Mouse (Mus musculus) midbrain, embryonic 13.5 days (tissue): ENCODE results near the gene Exd1. TPM values are rescaled to one million over a fixed set of nuclear protein-coding genes. Genes with fewer than 3 reads are reported as not detected.
"Not testable (repeated sequence)": the region's sequence is repeated elsewhere in the genome, so short reads cannot be mapped to it uniquely, and the experiment has no call there.

Experiments used
- ATAC-seq: fragments of 200-750 bp; cut with Nextera tagmentation; 2 replicates; pipeline ENCODE4 v1.8.0; 2017; ENCODE audit warnings: mild to moderate bottlenecking, moderate TSS enrichment, moderate library complexity
- H3K27ac ChIP-seq: fragments of 300-500 bp; sonication (generic); 2 replicates; pipeline ENCODE4 v1.5.1; 2015; ENCODE audit warnings: inconsistent platforms, mild to moderate bottlenecking, moderate library complexity
- H3K27me3 ChIP-seq: fragments of 300-500 bp; sonication (generic); 2 replicates; pipeline ENCODE4 v1.6.1; 2015; ENCODE audit warnings: mild to moderate bottlenecking, inconsistent platforms
- H3K36me3 ChIP-seq: fragments of 300-500 bp; sonication (generic); 2 replicates; pipeline ENCODE4 v1.6.1; 2015; ENCODE audit warnings: mild to moderate bottlenecking, inconsistent platforms
- H3K4me1 ChIP-seq: fragments of 300-500 bp; sonication (generic); replicated peaks from 2 replicates; pipeline ENCODE4 v1.6.1; 2015; ENCODE audit warnings: inconsistent platforms
- H3K4me2 ChIP-seq: fragments of 300-500 bp; sonication (generic); replicated peaks from 2 replicates; pipeline ENCODE4 v1.6.1; 2015; ENCODE audit warnings: moderate library complexity, mild to moderate bottlenecking, inconsistent platforms
- H3K4me3 ChIP-seq: fragments of 300-500 bp; sonication (generic); replicated peaks from 2 replicates; pipeline ENCODE4 v1.5.1; 2015; ENCODE audit warnings: mild to moderate bottlenecking, inconsistent platforms
- H3K9ac ChIP-seq: fragments of 300-500 bp; sonication (generic); replicated peaks from 2 replicates; pipeline ENCODE4 v1.6.1; 2015; ENCODE audit warnings: mild to moderate bottlenecking, inconsistent platforms
- H3K9me3 ChIP-seq: fragments of 300-500 bp; sonication (generic); 2 replicates; pipeline ENCODE4 v1.6.1; 2016; ENCODE audit warnings: mild to moderate bottlenecking, inconsistent platforms
- WGBS: fragments of 180-500 bp; shearing (Covaris S2); methylation state at CpG from one replicate; pipeline ENCODE4 v1.1.7; 2015; 5-methylcytosine and 5-hydroxymethylcytosine counted together
- polyA plus RNA-seq: library from polyadenylated mRNA; unstranded; fragments of >200 nt; fragmentation: Nextera tagmentation; extraction: Ambion mirVana; gene quantifications from 2 replicates; pipeline ENCODE4 v1.2.1, GENCODE M21; 2015

Gene Exd1
- polyA plus RNA-seq, 1 experiment from 2014 or later: 0.42 TPM

GRCm38 (mm10) chr2:119525422-119525821 lies 22.0 kb downstream of the Exd1 start:
- Histone ChIP-seq H3K9ac (no peak overlapping the region), H3K4me1 (no peaks in the 10 kb centered on the region), H3K36me3 (no peaks in the 10 kb centered on the region), H3K4me3 (no peak overlapping the region), H3K4me2 (no peak overlapping the region), H3K27ac (no peak overlapping the region), H3K27me3 (no peaks in the 10 kb centered on the region), H3K9me3 (no peaks in the 10 kb centered on the region)
- 45% methylated on average over 4 of the region's 4 CpGs for WGBS
- ATAC-seq: no peak

- no peak overlapping the region for H3K4me3 ChIP-seq
- no peak overlapping the region for H3K9ac ChIP-seq
- H3K27me3 ChIP-seq: no peaks in the 10 kb centered on the region
- no peak overlapping the region for H3K27ac ChIP-seq
- no peaks in the 10 kb centered on the region for H3K4me1 ChIP-seq
- no peaks in the 10 kb centered on the region for H3K36me3 ChIP-seq
- H3K9me3 ChIP-seq: no peaks in the 10 kb centered on the region
- WGBS: 83% methylated on average over 4 of the region's 4 CpGs
- no peak for ATAC-seq
- H3K4me2 ChIP-seq: no peak overlapping the region
Observed at GRCm38 (mm10) chr2:119523836-119524235, 23.6 kb downstream of the Exd1 start.

- 77% methylated on average over 7 of the region's 7 CpGs for WGBS
- ATAC-seq: no peak
Observed at GRCm38 (mm10) chr2:119520550-119520949, 26.9 kb downstream of the Exd1 start.

GRCm38 (mm10) chr2:119516811-119517210 lies 30.6 kb downstream of the Exd1 start:
- no peaks in the 10 kb centered on the region for H3K4me1 ChIP-seq
- no peak overlapping the region for H3K27ac ChIP-seq
- no peak overlapping the region for H3K9ac ChIP-seq
- ATAC-seq: no peak
- 63% methylated on average over 5 of the region's 5 CpGs for WGBS
- no peak overlapping the region for H3K4me3 ChIP-seq
- H3K27me3 ChIP-seq: no peaks in the 10 kb centered on the region
- no peaks in the 10 kb centered on the region for H3K9me3 ChIP-seq
- no peaks in the 10 kb centered on the region for H3K36me3 ChIP-seq
- no peak overlapping the region for H3K4me2 ChIP-seq

More at GRCm38 (mm10) chr2:119520550-119520949, 26.9 kb downstream of the Exd1 start:
- no peak overlapping the region for H3K4me2 ChIP-seq
- no peaks in the 10 kb centered on the region for H3K36me3 ChIP-seq
- H3K4me3 ChIP-seq: no peak overlapping the region
- H3K27ac ChIP-seq: no peak overlapping the region
- H3K9me3 ChIP-seq: no peaks in the 10 kb centered on the region
- H3K27me3 ChIP-seq: no peaks in the 10 kb centered on the region
- H3K4me1 ChIP-seq: no peaks in the 10 kb centered on the region
- no peak overlapping the region for H3K9ac ChIP-seq

- Histone ChIP-seq H3K4me3 (no peak overlapping the region), H3K9me3 (no peaks in the 10 kb centered on the region), H3K36me3 (no peaks in the 10 kb centered on the region), H3K27ac (no peak overlapping the region), H3K27me3 (no peaks in the 10 kb centered on the region), H3K4me2 (no peak overlapping the region), H3K4me1 (no peaks in the 10 kb centered on the region), H3K9ac (no peak overlapping the region)
- 77% methylated on average over 3 of the region's 3 CpGs for WGBS
- no peak for ATAC-seq
Observed at GRCm38 (mm10) chr2:119514026-119514522, 33.4 kb downstream of the Exd1 start.

GRCm38 (mm10) chr2:119512292-119512691 lies 35.1 kb downstream of the Exd1 start:
- WGBS: 78% methylated on average over 3 of the region's 3 CpGs
- H3K4me2 ChIP-seq: no peak overlapping the region
- no peak for ATAC-seq

GRCm38 (mm10) chr2:119510856-119511255 lies 36.6 kb downstream of the Exd1 start:
- Histone ChIP-seq H3K36me3 (no peaks in the 10 kb centered on the region), H3K4me3 (no peak overlapping the region), H3K4me2 (no peak overlapping the region), H3K9ac (no peak overlapping the region), H3K4me1 (no peaks in the 10 kb centered on the region), H3K27me3 (no peaks in the 10 kb centered on the region), H3K9me3 (no peaks in the 10 kb centered on the region), H3K27ac (no peak overlapping the region)
- 93% methylated on average over 2 of the region's 2 CpGs for WGBS
- ATAC-seq: no peak

More at GRCm38 (mm10) chr2:119512292-119512691, 35.1 kb downstream of the Exd1 start:
- no peak overlapping the region for H3K27ac ChIP-seq
- H3K9me3 ChIP-seq: no peaks in the 10 kb centered on the region
- no peak overlapping the region for H3K9ac ChIP-seq
- no peaks in the 10 kb centered on the region for H3K27me3 ChIP-seq
- no peaks in the 10 kb centered on the region for H3K4me1 ChIP-seq
- H3K4me3 ChIP-seq: no peak overlapping the region
- H3K36me3 ChIP-seq: no peaks in the 10 kb centered on the region

GRCm38 (mm10) chr2:119508518-119508917 lies 38.9 kb downstream of the Exd1 start:
- H3K9ac ChIP-seq, H3K4me2 ChIP-seq, H3K4me3 ChIP-seq, H3K36me3 ChIP-seq, ATAC-seq, H3K4me1 ChIP-seq, H3K9me3 ChIP-seq, H3K27ac ChIP-seq, H3K27me3 ChIP-seq: not testable (repeated sequence)
- 67% methylated on average over 7 of the region's 7 CpGs for WGBS

GRCm38 (mm10) chr2:119507108-119507507 lies 40.3 kb downstream of the Exd1 start:
- Histone ChIP-seq H3K27ac (no peak overlapping the region), H3K4me3 (no peak overlapping the region), H3K36me3 (no peaks in the 10 kb centered on the region), H3K4me2 (no peak overlapping the region), H3K27me3 (no peaks in the 10 kb centered on the region), H3K9me3 (no peaks in the 10 kb centered on the region), H3K4me1 (no peaks in the 10 kb centered on the region), H3K9ac (no peak overlapping the region)
- ATAC-seq: no peak

- Histone ChIP-seq H3K4me1 (no peaks in the 10 kb centered on the region), H3K36me3 (no peaks in the 10 kb centered on the region), H3K27ac (no peak overlapping the region), H3K4me2 (no peak overlapping the region), H3K27me3 (no peaks in the 10 kb centered on the region), H3K9me3 (no peaks in the 10 kb centered on the region), H3K9ac (no peak overlapping the region), H3K4me3 (no peak overlapping the region)
- WGBS: 82% methylated on average over 2 of the region's 2 CpGs
- no peak for ATAC-seq
Observed at GRCm38 (mm10) chr2:119500965-119501652, 46.3 kb downstream of the Exd1 start.

GRCm38 (mm10) chr2:119498859-119499258 lies 48.6 kb downstream of the Exd1 start:
- ATAC-seq: no peak
- no peak overlapping the region for H3K4me2 ChIP-seq
- H3K9me3 ChIP-seq: no peaks in the 10 kb centered on the region
- H3K36me3 ChIP-seq: no peaks in the 10 kb centered on the region
- no peak overlapping the region for H3K27ac ChIP-seq
- WGBS: 83% methylated on average over 2 of the region's 2 CpGs
- no peaks in the 10 kb centered on the region for H3K27me3 ChIP-seq
- H3K9ac ChIP-seq: no peak overlapping the region
- no peaks in the 10 kb centered on the region for H3K4me1 ChIP-seq
- no peak overlapping the region for H3K4me3 ChIP-seq

GRCm38 (mm10) chr2:119496082-119496481 lies 51.3 kb downstream of the Exd1 start:
- no peak for ATAC-seq

GRCm38 (mm10) chr2:119491953-119492352 lies 55.5 kb downstream of the Exd1 start:
- no peak for ATAC-seq
- 75% methylated on average over 5 of the region's 5 CpGs for WGBS
- Histone ChIP-seq H3K9me3 (no peaks in the 10 kb centered on the region), H3K9ac (no peak overlapping the region), H3K27me3 (no peaks in the 10 kb centered on the region), H3K4me3 (no peak overlapping the region), H3K4me1 (no peaks in the 10 kb centered on the region), H3K4me2 (no peak overlapping the region), H3K27ac (no peak overlapping the region), H3K36me3 (no peaks in the 10 kb centered on the region)

More at GRCm38 (mm10) chr2:119496082-119496481, 51.3 kb downstream of the Exd1 start:
- WGBS: 92% methylated on average over 2 of the region's 2 CpGs
- no peak overlapping the region for H3K4me3 ChIP-seq
- H3K4me2 ChIP-seq: no peak overlapping the region
- H3K27me3 ChIP-seq: no peaks in the 10 kb centered on the region
- H3K4me1 ChIP-seq: no peaks in the 10 kb centered on the region
- H3K36me3 ChIP-seq: no peaks in the 10 kb centered on the region
- no peak overlapping the region for H3K27ac ChIP-seq
- no peaks in the 10 kb centered on the region for H3K9me3 ChIP-seq
- no peak overlapping the region for H3K9ac ChIP-seq
